Mouse (Mus musculus): ENCODE data around the gene Msantd2. TPM values are rescaled to one million over a fixed set of nuclear protein-coding genes. Genes with fewer than 3 reads are reported as not detected.

Msantd2 gene
- polyA plus RNA-seq, 1 experiment = 22.9 TPM

DNA sequence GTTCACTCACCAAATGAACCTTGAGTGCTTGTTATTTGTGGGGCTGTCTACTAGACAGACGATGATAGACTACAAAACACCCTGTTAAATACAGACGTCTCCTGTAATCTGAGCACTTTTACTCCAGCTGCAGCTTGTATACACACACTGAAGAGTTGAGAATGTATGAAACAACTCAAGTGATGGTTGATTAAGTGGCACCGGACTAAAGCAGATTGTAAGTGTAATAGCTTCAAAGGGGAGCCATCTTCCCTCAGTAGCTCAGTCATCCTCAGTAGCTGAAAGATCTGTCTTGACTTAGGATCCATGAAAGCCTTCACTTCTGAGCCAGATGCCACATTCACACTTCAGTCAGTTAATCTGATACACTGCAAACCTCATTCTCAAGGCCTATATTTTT, 6.6 kb downstream of the Msantd2 start:
- H3K4me1 ChIP-seq (ENCODE audit: control insufficient read depth, insufficient read depth, low read length) = peaks cover 5% of the 10 kb centered on the region; the same call in 1 of the 2 replicates
- DNase-seq = no peak
- 52% methylated on average over 3 of the region's 3 CpGs for WGBS
- no peak for TF ChIP-seq POLR2A (IDR thresholded peaks at IDR 0.05; ENCODE audit: borderline replicate concordance, extremely low read depth, low read depth, low read length)
- TF ChIP-seq CTCF (IDR thresholded peaks at IDR 0.05; ENCODE audit: insufficient read depth, low read length) = no peak
- no peak overlapping the region for H3K4me3 ChIP-seq (replicated peaks; ENCODE audit: extremely low read depth, low read depth, low read length)

GRCm38 (mm10) chr9:37496325-37496724, 7.2 kb downstream of the Msantd2 start:
- no peak for TF ChIP-seq CTCF (IDR thresholded peaks at IDR 0.05; ENCODE audit: insufficient read depth, low read length)
- no peak for TF ChIP-seq POLR2A (IDR thresholded peaks at IDR 0.05; ENCODE audit: borderline replicate concordance, extremely low read depth, low read depth, low read length)
- no peak for DNase-seq
- Histone ChIP-seq H3K4me3 (replicated peaks; ENCODE audit: extremely low read depth, low read depth, low read length) (no peak overlapping the region), H3K4me1 (ENCODE audit: control insufficient read depth, insufficient read depth, low read length) (peaks cover 5% of the 10 kb centered on the region; the same call in 1 of the 2 replicates)

- TF ChIP-seq POLR2A (IDR thresholded peaks at IDR 0.05; ENCODE audit: borderline replicate concordance, extremely low read depth, low read depth, low read length) (no peak), CTCF (IDR thresholded peaks at IDR 0.05; ENCODE audit: insufficient read depth, low read length) (no peak)
- Histone ChIP-seq H3K4me3 (replicated peaks; ENCODE audit: extremely low read depth, low read depth, low read length) (no peak overlapping the region), H3K4me1 (ENCODE audit: control insufficient read depth, insufficient read depth, low read length) (peaks cover 5% of the 10 kb centered on the region; the same call in 1 of the 2 replicates)
- DNase-seq = no peak
- 89% methylated on average over 3 of the region's 3 CpGs for WGBS
Observed at GRCm38 (mm10) chr9:37500201-37500600, 11.1 kb downstream of the Msantd2 start.

- Histone ChIP-seq H3K4me3 (replicated peaks; ENCODE audit: extremely low read depth, low read depth, low read length) (no peak overlapping the region), H3K4me1 (ENCODE audit: control insufficient read depth, insufficient read depth, low read length) (peaks cover 1% of the 10 kb centered on the region; the same call in 1 of the 2 replicates)
- 91% methylated on average over 1 of the region's 1 CpGs for WGBS
- TF ChIP-seq POLR2A (IDR thresholded peaks at IDR 0.05; ENCODE audit: borderline replicate concordance, extremely low read depth, low read depth, low read length) (no peak), CTCF (IDR thresholded peaks at IDR 0.05; ENCODE audit: insufficient read depth, low read length) (no peak)
- DNase-seq = no peak
Observed at GRCm38 (mm10) chr9:37501170-37501569, 12.1 kb downstream of the Msantd2 start.

DNA sequence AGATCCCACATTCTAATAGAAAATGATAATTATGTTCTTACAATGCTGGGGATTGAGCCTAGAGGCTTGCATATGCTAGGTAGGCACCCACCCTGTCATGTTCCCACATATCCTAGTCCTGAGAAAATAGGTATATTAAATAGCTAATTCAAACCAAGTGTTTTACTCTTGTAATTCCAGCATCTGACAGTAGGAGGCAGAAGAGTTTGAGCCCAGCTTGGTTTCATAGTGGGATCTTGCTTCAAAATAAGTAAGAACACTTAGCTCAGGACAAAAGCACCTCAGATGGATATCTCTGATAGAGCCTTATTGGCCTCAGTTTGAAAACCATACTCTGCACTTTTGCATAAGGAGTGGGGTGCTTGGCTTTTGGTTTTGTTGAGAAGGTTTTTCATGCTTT, 15.2 kb downstream of the Msantd2 start:
- Histone ChIP-seq H3K4me3 (replicated peaks; ENCODE audit: extremely low read depth, low read depth, low read length) (no peak overlapping the region), H3K4me1 (ENCODE audit: control insufficient read depth, insufficient read depth, low read length) (no peaks in the 10 kb centered on the region)
- no peak for DNase-seq
- 0 out of 2 replicates have a peak, but pooled peaks have one; percentile 3 for TF ChIP-seq CTCF (IDR thresholded peaks at IDR 0.05; ENCODE audit: insufficient read depth, low read length)
- no peak for TF ChIP-seq POLR2A (IDR thresholded peaks at IDR 0.05; ENCODE audit: borderline replicate concordance, extremely low read depth, low read depth, low read length)

DNA sequence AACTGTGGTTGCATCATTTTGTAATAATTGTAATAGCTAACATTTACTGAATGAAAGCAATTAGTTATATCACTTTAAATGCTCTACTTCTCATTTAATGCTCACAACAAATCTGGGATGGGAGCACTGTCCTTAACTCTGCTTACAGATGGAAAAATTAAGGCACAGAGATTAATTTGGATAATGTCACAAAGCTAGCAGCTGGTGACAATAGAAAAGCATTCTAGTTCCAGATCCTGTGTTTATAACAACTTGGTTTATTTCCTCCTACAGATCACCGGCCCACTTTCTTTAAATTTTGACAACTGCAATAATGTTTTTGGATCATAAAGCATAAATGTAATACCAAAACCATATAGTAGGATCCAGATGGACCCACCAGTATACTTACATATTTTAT, 16.9 kb downstream of the Msantd2 start:
- DNase-seq = no peak
- no peaks in the 10 kb centered on the region for H3K4me1 ChIP-seq (ENCODE audit: control insufficient read depth, insufficient read depth, low read length)
- TF ChIP-seq CTCF (IDR thresholded peaks at IDR 0.05; ENCODE audit: insufficient read depth, low read length) (no peak), POLR2A (IDR thresholded peaks at IDR 0.05; ENCODE audit: borderline replicate concordance, extremely low read depth, low read depth, low read length) (no peak)
- no peak overlapping the region for H3K4me3 ChIP-seq (replicated peaks; ENCODE audit: extremely low read depth, low read depth, low read length)
- WGBS = 44% methylated on average over 1 of the region's 1 CpGs

DNA sequence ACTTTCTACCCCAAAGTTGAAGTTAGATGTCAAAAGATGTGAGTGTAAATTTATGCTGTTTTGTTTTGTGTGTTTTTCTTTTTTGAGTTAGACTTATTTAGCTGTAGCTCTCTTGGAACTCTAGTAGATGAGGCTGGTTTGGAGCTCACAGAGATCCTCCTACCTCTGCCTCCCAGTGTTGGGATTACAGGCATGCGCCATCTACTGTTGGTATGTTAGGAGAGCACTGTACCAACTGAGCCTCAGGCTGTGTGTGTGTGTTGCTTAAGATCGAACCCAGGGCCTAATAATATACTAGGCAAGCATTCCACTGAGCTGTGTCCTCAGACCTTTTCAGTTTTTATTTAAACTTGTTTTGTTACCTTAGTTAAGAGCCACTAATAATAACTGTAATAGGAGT, 23.0 kb downstream of the Msantd2 start:
- TF ChIP-seq POLR2A (IDR thresholded peaks at IDR 0.05; ENCODE audit: borderline replicate concordance, extremely low read depth, low read depth, low read length) (no peak), CTCF (IDR thresholded peaks at IDR 0.05; ENCODE audit: insufficient read depth, low read length) (peak; percentile 39)
- DNase-seq = no peak
- Histone ChIP-seq H3K4me3 (replicated peaks; ENCODE audit: extremely low read depth, low read depth, low read length) (no peak overlapping the region), H3K4me1 (ENCODE audit: control insufficient read depth, insufficient read depth, low read length) (0 out of 2 replicates have a peak, but pooled peaks cover 3% of the 10 kb centered on the region)
- 93% methylated on average over 2 of the region's 2 CpGs for WGBS

- no peak for TF ChIP-seq CTCF (IDR thresholded peaks at IDR 0.05; ENCODE audit: insufficient read depth, low read length)
- no peak for TF ChIP-seq POLR2A (IDR thresholded peaks at IDR 0.05; ENCODE audit: borderline replicate concordance, extremely low read depth, low read depth, low read length)
- 66% methylated on average over 3 of the region's 3 CpGs for whole genome bisulfite sequencing
- DNase-seq = no peak
- H3K4me1 ChIP-seq (ENCODE audit: control insufficient read depth, insufficient read depth, low read length) = 0 out of 2 replicates have a peak, but pooled peaks cover 3% of the 10 kb centered on the region
- H3K4me3 ChIP-seq (replicated peaks; ENCODE audit: extremely low read depth, low read depth, low read length) = no peak overlapping the region
Observed at GRCm38 (mm10) chr9:37514456-37514855, 25.3 kb downstream of the Msantd2 start.

- Histone ChIP-seq H3K4me1 (ENCODE audit: control insufficient read depth, insufficient read depth, low read length) (0 out of 2 replicates have a peak, but pooled peaks cover 3% of the 10 kb centered on the region), H3K4me3 (replicated peaks; ENCODE audit: extremely low read depth, low read depth, low read length) (no peak overlapping the region)
- TF ChIP-seq POLR2A (IDR thresholded peaks at IDR 0.05; ENCODE audit: borderline replicate concordance, extremely low read depth, low read depth, low read length) (no peak), CTCF (IDR thresholded peaks at IDR 0.05; ENCODE audit: insufficient read depth, low read length) (no peak)
- 38% methylated on average over 1 of the region's 1 CpGs for WGBS
- no peak for DNase-seq
Observed at GRCm38 (mm10) chr9:37517467-37517866, 28.3 kb downstream of the Msantd2 start.

- H3K4me1 ChIP-seq (ENCODE audit: control insufficient read depth, insufficient read depth, low read length) = 0 out of 2 replicates have a peak, but pooled peaks cover 3% of the 10 kb centered on the region
- 92% methylated on average over 8 of the region's 8 CpGs for WGBS
- no peak for TF ChIP-seq POLR2A (IDR thresholded peaks at IDR 0.05; ENCODE audit: borderline replicate concordance, extremely low read depth, low read depth, low read length)
- H3K4me3 ChIP-seq (replicated peaks; ENCODE audit: extremely low read depth, low read depth, low read length) = no peak overlapping the region
- DNase-seq = no peak
Observed at GRCm38 (mm10) chr9:37518991-37519390, 29.9 kb downstream of the Msantd2 start.
